Mouse (Mus musculus): Measurements from ENCODE around the gene Washc2. TPM values are rescaled to one million over a fixed set of nuclear protein-coding genes. Genes with fewer than 3 reads are reported as not detected.

The Washc2 gene
- total RNA-seq (2023): 129 to 156 TPM (median 138 TPM) in 4 replicates

DNA sequence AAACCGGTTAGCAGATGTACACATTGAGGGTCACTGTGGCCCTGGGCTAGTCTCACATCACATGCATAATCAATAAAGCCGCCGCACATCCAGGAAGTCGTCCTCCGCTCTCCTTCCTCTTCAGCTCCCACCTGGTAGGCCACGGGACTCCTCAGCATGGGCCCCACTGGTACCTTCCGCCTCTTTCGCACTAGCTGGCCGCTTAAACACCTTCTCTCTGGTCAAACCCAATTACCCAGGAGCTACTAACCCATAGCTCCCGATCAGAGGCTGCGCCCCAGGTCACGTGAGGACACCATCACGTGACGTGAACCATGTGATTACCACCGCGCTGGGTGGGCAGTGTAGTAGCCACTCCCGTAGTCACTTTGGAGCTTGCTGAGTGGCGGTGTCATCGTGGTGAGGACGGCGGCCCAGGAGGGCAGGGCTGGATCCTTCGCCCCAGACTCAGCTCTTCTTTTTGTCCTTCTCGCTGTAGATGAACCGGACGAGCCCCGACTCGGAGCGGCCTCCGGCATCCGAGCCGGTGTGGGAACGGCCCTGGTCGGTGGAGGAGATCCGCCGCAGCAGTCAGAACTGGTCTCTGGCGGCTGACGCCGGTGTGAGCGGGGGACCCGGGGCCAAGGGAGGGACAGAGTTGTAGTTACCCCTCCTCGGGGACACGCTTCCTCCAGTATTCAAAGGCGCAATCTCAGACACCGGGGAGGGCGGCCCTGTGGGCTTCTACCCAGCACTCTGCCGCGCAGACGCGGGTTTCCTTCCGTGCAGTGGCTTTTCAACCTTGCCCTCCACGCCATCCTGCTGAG is at the start of gene Washc2:
TSS of gene Washc2 (plus strand) at position 310 of the 806 bp plus-strand sequence.

GRCm38 (mm10) chr6:116193394-116194393 is 14.1 kb upstream of the Washc2 start, which contains the start of gene Tmcc1:
Gene Tmcc1 (minus strand): TSS chr6:116193486.

GRCm38 (mm10) chr6:116264018-116264651 is 56.3 kb downstream of the Washc2 start, which contains the start of gene Zfand4:
Gene Zfand4 (plus strand): TSS chr6:116264222.

Other genes with a start within 250 kb of the Washc2 start
- 34.0 to 45.2 TPM (median 39.3 TPM) in 4 replicates for gene Plxnd1, start 213.0 kb upstream of the Washc2 start, total RNA-seq (2023)
- gene Tmcc1, start 14.6 kb upstream of the Washc2 start, total RNA-seq (2023): 33.8 to 46.0 TPM (median 41.0 TPM) in 4 replicates
- 3.5 to 6.4 TPM (median 4.2 TPM) in 4 replicates for gene Zfand4, start 56.2 kb downstream of the Washc2 start, total RNA-seq (2023)
- 0.66 to 2.1 TPM (median 0.74 TPM) in 4 replicates for gene March8, start 130.0 kb downstream of the Washc2 start, total RNA-seq (2023)

All from B cell, adult 62 days (primary cell).